Mouse (Mus musculus) lung, adult 2 months (tissue): ENCODE data around the gene Glp1r. TPM values are rescaled to one million over a fixed set of nuclear protein-coding genes. Genes with fewer than 3 reads are reported as not detected.
A peak's percentile ranks its signal among the peaks of the same experiment; 100 is the strongest.

Source experiments
- DNase-seq: peaks from one replicate; pipeline ENCODE4 v3.0.0; 2022
- H3K4me1 ChIP-seq: fragments of 200-500 bp; 2 replicates; pipeline ENCODE4 v1.6.1; 2011; ENCODE audit warnings: low read length; ENCODE audit not compliant: control insufficient read depth, insufficient read depth
- H3K4me3 ChIP-seq: fragments of 200-500 bp; replicated peaks from 2 replicates; pipeline ENCODE3; 2011; ENCODE audit warnings: low read depth, mild to moderate bottlenecking, control low read depth, low read length; ENCODE audit errors: extremely low read depth
- CTCF ChIP-seq: fragments of 200-500 bp; IDR thresholded peaks from 2 replicates; pipeline ENCODE4 v1.5.1; 2011; ENCODE audit warnings: mild to moderate bottlenecking, low read length, control low read depth; ENCODE audit not compliant: insufficient read depth
- POLR2A ChIP-seq: fragments of 200-500 bp; IDR thresholded peaks from 2 replicates; pipeline ENCODE4 v1.6.1; 2011; ENCODE audit warnings: low read depth, mild to moderate bottlenecking, control low read depth, low read length, borderline replicate concordance; ENCODE audit errors: extremely low read depth
- WGBS: fragments of 180-500 bp; shearing (Covaris S2); methylation state at CpG from one replicate; pipeline ENCODE4 v1.1.7; 2018; 5-methylcytosine and 5-hydroxymethylcytosine counted together
- polyA plus RNA-seq: library from polyadenylated mRNA; depleted of rRNA; stranded (reverse); fragments of >200 nt; gene quantifications from 2 replicates; pipeline ENCODE4 v1.2.3, GENCODE M21; 2012; rRNA removed

The Glp1r gene
- polyA plus RNA-seq, 1 experiment, result 54.1 TPM

DNA sequence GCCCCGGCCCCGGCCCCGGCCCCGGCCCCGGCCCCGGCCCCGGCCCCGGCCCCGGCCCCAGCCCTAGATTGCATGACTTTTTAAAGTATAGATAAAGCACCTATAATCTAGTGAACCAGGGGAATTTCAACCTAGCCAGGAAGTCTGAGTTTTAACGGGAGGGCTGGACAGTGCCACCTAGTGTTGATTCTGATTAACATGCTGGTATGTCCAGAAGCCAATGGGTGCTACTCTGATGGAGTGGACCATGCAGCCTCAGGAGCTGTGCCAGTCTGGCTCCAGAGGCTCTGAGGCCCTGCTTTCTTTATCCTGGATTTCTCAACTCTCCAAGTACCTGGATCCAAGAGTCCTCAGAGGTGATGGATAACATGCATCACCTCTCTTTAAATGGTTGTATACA is 88.6 kb downstream of the Glp1r start:
- H3K4me3 ChIP-seq, result no peak overlapping the region
- no peaks in the 10 kb centered on the region for H3K4me1 ChIP-seq
- TF ChIP-seq CTCF (peak; percentile 49), POLR2A (no peak)
- 61% methylated on average over 10 of the region's 10 CpGs for WGBS
- no peak for DNase-seq

Other genes starting within 250 kb of the Glp1r start
- gene Umodl1, start 52.8 kb downstream of the Glp1r start, polyA plus RNA-seq, result 0.02 TPM in 1 of 2 replicates, not detected in the other
- 53.2 and 57.4 TPM in 2 replicates for gene Abcg1, start 155.9 kb downstream of the Glp1r start, polyA plus RNA-seq
- gene Tff3, start 227.8 kb downstream of the Glp1r start, polyA plus RNA-seq, result 20.4 TPM in 1 of 2 replicates, not detected in the other
- 4.5 and 25.4 TPM in 2 replicates for gene Tff2, start 242.5 kb downstream of the Glp1r start, polyA plus RNA-seq